Mouse (Mus musculus): ENCODE results near the gene Car11.

Car11 gene

DNA sequence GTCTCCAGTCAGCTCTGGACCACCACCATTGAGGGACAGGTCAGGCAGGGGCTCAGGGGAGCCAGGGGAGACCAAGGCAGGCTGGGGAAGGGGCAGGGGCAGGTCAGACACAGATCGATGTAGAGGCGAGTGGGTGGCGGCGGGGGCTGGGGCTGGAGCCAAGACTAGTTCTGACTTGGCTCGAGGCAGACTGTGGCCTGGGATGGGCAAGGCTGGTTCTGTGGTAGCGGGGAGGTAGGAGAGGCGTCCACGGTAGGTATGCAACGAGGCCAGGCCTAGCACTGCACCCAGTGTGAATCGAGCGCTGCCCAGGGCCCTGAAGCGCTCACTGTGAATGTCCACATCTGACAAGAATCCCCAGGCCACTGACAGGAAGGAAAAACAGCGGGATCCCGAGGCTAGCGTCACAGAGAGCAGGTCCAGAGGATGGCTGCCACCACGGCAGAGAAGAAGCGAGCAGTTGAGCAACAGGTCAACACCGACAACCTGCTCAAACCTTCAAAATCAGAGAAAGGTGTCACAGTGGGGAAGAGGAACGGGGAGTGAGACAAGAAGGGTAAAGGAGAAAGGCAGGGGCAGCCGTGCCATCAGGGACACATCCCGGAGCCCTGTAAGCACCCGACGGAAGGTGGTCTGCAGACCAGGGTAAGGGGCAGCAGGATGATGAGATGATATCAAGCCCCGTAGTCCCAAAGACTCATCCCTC, 11.8 kb downstream of the Car11 start:
- peak in 1 of 2 experiments; percentile 63 for DNase-seq

GRCm38 (mm10) chr7:45712022-45712757, 12.5 kb downstream of the Car11 start:
- DNase-seq, result peak; percentile 89 to 95

- peak; percentile 35 to 73 for DNase-seq
These were observed 13.8 kb downstream of the Car11 start for GRCm38 (mm10) chr7:45713396-45713795.

- DNase-seq, result no peak
These were observed 14.4 kb downstream of the Car11 start for GRCm38 (mm10) chr7:45713881-45714520.

DNA sequence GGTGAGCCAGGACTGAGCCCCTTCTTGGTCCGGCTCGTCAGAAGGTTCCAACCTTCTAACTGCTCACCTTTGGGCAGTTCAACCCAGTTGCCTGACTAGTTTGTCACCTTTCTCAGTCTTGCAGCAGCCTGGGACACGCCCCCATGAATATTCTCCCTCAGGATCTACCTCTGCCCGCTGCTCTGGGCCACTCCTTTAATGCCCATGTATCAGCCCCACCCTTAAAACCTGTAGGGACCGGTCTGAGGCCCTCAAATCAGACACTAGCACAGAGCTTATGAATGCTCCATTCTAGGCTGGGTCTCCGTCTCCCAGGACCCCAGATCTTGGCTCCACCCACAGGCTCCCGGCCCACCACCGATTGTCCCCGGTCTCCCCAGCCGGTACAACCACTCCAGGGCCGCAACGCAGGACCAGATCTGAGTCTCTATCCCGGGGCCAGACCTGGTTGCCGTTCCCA, 15.0 kb downstream of the Car11 start:
- DNase-seq, result peak; percentile 69 to 86

GRCm38 (mm10) chr7:45715090-45715708, 15.6 kb downstream of the Car11 start, which contains the start of gene Rpl18:
Gene Rpl18 (plus strand): TSS chr7:45715457.
- DNase-seq, result peak; percentile 98 to 100

DNA sequence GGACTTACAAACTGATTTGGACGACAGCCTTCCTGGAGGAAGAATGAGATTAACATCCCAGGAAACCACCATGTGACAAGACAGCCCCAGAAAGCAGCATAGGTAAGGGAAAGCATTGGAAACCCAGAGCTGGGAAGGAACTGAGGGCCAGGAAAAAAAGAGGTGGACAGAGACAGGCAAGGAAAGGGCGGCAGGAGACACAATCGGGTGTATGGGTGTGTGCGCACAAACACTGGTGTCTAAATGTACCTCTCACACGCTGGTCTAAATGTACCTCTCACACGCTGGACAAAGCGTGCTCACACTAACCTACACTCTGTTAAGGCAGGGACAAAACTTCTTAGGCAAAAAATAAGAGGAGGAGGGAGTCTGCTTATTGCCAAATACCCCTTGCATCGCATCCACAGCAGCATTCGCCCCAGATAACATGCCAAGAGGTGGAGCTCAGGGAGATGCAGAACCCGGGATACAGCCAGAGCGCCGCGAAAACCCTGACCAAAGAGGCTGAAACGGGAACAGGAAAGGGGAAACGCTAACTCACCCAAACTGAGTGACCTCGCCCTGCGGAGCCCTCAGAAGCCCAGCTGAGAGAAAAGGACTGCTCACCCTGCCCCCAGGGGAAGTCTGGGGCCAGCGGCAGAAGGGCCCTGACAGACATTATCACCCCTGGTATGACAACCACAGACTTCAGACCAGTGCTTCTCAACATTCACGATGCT, 16.3 kb downstream of the Car11 start:
- DNase-seq, result no peak

DNA sequence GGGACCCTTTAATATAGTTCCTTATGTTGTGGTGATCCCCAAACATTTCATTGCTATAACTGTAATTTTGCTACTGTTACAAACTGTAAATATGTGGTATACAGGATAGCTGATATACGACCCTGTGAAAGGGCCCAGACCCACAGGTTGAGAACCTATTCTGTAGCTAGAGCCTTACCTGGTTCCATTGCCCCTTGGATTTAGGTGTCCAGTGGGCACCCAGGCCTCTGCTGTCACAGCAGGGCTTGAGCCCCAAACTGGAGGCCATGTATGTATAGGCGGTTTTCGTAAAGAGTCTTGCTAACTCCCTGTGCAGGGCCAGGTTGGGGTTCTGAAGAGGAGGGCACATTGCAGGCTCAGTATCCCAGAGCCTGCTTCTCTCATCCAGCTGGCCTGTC, 16.8 kb downstream of the Car11 start:
- no peak for DNase-seq

DNA sequence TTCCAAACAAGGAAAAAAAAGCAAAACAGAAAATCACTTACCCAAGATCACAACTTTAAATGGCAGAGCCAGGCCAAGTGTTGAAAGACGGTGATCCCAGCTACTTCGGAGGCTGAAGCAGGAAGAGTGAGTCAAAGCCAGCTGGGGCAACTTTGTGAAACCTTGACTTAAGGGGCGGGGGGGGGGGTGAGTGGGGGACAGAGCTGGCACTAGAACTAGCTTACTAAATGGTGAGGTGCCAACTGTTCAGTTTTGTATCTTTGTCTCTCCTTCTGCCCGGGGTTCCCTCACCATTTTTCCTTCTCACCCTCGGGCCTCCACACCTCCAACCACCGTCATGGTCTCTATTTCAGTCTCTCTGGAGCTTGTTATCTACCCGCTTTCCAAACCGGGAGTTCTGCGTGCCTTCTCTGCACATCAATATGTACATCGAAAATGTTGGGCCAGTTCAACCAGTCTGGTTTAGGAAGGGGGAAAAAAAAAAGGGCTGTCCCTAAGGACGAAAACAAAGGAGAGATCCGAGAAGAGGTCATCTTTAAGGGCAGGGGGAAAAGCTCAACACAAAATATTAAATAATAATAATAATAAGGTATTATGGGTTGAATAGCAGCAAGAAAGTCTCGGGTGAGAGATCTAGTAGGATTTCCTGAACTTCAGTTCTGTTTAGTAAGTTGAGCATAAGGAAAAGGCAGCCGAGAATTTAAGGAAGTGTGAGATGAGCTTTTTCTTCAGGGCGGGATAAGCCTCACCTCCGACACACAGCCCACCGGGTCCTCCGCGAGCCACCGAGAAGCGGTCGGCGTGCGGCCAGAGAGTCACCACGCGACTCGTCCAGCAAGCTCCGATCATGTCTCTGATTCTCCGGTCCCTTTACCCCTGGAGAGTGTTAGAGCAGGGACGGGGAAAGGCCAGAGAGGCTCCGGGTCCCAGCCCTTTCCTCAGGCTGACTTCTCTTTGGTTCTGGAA, 17.6 kb downstream of the Car11 start:
- no peak for DNase-seq

- DNase-seq, result peak; percentile 99
These were observed 18.3 kb downstream of the Car11 start, which contains the start of gene Sphk2 for GRCm38 (mm10) chr7:45717918-45718297. Gene Sphk2 (minus strand): TSS chr7:45718002.

- no peak for DNase-seq
These were observed 18.7 kb downstream of the Car11 start for GRCm38 (mm10) chr7:45718331-45718730.

- no peak for DNase-seq
These were observed 19.5 kb downstream of the Car11 start for GRCm38 (mm10) chr7:45719180-45719579.

- DNase-seq, result no peak
These were observed 20.2 kb downstream of the Car11 start for GRCm38 (mm10) chr7:45719738-45720412.

GRCm38 (mm10) chr7:45720413-45721233, 21.0 kb downstream of the Car11 start, which contains the start of gene Fam83e:
Gene Fam83e (plus strand): TSS chr7:45721212.
- DNase-seq, result no peak

GRCm38 (mm10) chr7:45721234-45721571, 21.6 kb downstream of the Car11 start:
- no peak for DNase-seq

DNA sequence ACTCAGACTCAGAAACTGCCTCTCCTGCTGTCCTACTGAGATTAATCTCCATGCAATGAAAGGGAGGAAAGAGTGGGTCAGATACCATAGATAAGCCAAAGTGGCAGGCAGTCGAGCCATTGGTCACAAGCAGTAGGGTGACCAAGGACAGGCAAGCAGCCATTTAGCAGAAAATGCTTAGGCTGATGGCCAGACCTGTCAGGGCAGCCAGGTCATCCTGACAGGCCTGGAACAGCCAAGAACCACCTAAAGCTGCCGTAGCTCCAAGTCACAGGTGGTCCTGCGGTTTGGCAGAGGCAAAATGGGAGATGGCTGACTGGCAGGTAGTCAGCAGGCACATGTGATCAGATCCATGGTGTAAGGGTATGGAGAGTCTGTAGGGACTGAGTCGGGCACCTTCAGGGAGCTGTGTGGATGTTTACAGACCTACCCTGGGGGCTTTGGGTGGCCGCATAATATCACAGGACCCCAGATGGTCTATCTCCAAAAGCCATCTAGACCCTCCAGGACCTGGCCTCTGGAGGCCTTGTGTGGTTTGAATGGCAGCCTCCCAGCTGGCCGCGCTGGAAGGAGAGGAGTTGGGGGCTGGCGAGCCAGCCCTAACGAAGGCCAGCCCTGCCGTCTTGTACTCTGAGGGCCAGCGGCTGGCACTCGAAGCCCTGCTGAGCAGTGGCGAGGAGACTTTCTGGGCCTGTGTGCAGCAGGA, 22.2 kb downstream of the Car11 start:
- DNase-seq, result no peak

- DNase-seq, result peak in 1 of 2 experiments; percentile 41
These were observed 22.7 kb downstream of the Car11 start for GRCm38 (mm10) chr7:45722348-45722713.

GRCm38 (mm10) chr7:45723301-45723700, 23.7 kb downstream of the Car11 start:
- no peak for DNase-seq

DNA sequence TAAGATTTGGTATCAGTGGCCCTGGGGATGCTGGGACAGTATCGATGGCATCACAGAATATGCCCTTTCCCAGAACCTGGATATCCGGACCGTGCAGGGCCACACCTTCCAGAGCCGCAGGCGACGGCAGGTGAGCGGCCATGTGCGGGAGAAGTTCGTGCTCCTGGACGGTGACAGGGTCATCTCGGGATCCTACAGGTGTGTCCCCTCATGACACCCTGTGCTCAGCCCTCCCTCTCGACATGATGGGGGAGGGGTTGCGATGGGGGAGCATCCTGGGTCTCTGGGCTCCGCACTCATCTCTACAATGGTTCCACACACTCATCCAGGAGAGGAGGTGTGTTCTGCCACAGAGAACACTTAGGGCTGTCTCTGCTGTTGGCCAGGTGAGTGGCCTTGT, 24.1 kb downstream of the Car11 start:
- no peak for DNase-seq

Measured in kidney, postnatal 25 days (tissue).